Mouse (Mus musculus) naive thymus-derived CD4-positive, alpha-beta T cell, adult 2 months (primary cell): Measurements from ENCODE around the gene Megf8.

ENCODE experiments used
- DNase-seq: peaks from one replicate; pipeline ENCODE4 v3.0.0-alpha.2; 2011; ENCODE audit warnings: low read depth

The Megf8 gene

GRCm38 (mm10) chr7:25279076-25279860 is 37.7 kb upstream of the Megf8 start:
- peak; percentile 95 for DNase-seq

DNA sequence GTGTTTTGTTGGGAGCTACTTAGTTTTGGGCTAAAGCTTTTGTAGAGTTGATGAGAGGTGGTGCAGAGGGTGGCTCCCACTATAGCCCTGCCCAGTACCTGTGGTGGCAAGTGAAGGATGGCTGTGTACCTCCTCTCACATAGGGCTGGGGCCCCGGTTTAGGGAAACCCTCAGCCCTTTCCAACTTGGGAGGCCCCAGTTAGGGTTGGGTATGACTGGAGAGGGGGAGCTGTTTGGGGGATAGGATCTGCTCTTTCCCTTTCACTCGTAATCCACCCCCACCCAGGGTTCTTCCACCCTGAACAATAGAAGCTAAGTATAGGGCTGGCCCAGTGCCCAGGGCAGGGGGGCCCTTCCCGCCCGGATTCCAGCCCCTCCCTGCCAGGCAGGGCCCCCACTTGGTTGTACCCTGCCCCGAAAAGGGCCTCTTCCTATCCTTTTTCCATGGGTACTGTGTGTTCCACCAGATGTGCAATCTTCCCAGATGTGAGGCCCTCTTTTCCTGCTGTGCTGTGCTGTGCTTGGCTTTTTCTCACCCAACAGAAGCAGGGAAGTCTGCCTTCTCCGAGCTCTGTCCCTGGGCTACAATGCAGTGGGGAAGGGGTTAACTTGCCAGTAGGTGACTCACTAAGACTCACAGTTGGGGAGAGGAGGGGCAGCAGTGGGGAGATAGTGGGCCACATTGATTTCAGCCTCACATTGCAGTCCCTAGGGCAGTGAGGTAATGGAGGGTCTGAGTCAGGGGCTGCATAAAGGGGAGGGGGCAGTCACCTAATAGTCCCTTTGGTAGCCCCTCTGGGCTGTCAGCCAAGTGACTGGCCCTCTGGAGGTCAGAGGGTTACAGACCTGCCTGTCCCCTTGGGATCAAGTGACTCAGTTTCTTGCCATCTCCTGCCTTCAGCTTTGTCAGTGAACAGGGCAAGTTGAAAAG is 36.8 kb upstream of the Megf8 start:
- DNase-seq, result no peak

DNA sequence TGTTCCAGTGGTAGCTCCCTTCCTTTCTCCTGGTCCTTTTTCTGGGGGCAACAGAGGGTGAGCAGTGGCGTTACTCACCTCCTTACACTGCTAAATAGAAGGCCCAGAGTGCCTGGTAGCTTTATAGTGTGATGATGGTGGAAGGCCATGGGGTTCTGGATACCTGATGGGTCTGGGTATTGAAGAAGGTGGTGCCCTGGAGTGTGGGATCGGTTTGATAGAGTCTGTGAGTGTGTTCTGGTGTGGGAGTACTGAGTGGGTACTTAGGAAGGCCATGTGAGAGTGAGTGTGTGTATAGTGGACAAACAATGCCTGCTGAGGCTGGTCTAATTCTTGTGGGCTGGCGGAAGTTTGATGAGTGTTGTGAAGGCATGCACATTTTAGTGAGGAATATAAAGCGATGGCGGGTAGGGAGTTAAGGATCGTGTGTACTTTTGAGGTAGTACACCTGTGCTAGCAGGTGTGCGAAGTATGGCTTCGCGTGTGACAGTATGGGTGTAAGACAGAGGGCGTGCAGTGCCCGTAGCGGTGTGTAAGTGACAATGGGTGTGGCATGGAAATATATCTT is 35.7 kb upstream of the Megf8 start:
- no peak for DNase-seq

DNA sequence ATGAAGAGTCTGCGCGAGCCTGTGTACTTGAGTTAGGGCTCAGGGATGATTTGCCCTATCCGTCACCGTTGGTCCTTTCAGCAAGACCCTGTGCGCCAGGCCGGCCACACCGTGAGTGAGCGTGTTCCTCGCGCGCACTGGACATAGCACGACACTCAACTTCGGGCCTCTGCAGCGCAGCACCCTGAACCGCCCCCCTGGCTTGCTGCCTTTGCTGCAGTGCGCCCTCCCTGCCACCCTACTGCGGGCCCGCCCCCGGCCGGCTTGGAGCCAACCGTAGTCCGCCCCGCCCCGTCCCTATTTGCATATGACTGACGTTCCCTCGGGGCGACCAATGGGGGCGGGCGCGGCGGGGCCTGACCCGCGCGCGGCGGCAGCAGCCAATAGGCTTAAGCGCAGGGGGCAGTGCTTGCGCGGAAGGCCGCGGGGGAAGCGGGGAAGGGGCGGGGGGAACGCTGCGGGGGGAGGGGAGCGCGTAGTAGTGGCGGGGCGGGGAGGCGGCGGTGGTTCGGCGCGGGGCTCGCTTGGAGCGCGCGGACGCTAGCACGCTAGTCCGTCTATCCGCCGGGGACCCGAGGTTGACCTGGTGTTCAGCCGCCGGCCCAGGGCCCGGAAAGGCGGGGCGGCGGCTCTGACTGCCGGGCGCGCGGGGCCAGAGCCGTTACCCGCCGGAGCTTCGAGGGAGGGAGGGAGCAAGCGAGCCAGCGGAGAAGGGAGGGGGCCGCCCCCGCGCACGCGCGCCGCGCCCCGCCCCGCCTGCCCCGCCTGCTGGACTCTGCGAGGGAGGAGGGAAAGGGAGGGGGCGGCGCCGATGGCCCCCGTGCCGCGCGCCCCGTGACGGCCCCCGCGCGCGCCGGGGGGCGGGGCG is 35.0 kb upstream of the Megf8 start:
- peak; percentile 98 for DNase-seq

DNA sequence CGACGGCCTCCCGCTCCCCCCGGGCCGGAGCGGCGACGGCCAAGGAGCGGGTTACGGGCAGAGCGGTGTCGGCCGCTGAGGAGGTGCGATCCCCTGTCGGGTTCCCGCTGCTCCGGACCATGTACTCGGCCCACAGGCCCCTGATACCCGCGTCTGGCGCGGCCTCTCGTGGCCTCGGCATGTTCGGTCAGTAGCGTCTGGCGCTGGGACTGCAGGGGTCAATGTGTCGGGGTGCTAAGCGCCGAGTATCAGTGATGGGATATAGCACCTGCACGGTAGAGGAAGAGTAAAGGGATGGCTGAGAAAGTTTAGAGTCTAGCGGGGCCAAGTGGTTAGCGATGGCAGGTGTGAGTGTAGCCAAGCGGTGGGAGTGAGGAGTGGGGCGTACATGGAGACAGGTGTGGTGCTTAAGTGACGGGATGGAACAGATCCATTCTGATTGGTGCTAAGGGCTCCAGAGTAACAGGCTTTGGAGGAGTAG is 34.2 kb upstream of the Megf8 start:
- peak; percentile 64 for DNase-seq

DNA sequence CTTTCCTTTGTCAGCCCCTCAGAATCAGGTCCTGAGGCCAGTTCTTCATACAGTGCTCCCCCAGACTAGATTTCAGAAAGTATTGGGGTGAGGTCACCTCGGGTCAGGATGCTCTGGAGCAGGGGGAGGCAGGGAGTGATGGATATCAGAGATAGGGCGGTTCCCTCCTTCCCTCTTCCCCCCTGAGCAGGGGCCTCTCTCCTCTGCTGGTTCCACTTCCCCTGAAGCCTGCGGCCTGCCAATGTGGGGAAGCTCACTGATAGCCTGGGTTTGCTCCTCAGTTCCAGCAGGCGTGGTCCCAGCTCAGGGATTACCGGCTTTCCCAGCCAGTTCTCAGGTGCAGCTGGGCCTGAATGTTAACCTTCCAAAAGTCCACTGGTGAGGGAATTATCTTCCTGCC is 33.3 kb upstream of the Megf8 start:
- DNase-seq, result no peak

- no peak for DNase-seq
Observed at GRCm38 (mm10) chr7:25284171-25284570, 32.8 kb upstream of the Megf8 start.

GRCm38 (mm10) chr7:25284766-25285165 is 32.2 kb upstream of the Megf8 start:
- no peak for DNase-seq

DNA sequence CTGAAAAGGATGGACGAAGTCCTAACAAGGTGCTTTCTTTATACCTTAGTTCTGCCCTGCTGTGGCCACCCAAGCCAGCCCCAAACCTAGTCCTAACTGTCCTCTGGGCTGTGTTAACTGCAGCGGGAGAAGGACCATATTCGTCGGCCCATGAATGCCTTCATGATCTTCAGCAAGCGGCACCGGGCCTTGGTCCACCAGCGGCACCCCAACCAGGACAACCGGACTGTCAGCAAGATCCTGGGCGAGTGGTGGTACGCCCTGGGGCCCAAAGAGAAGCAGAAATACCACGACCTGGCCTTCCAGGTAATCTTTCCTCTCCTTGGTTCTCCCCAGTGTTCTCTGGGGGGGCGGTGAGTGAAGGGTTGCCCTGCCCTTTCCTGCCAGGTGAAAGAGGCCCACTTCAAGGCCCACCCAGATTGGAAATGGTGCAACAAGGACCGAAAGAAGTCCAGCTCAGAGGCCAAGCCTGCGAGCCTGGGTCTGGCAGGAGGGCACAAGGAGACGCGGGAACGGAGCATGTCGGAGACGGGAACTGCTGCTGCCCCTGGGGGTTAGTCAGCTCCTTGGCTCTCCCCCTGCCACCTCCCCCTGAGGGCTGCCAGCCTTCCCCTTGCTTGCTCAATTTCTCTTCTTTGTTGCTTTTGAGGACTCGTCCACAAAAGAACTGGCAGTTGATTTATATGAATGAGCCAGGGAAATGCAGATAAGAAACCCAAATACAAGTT is 31.3 kb upstream of the Megf8 start:
- DNase-seq, result no peak

DNA sequence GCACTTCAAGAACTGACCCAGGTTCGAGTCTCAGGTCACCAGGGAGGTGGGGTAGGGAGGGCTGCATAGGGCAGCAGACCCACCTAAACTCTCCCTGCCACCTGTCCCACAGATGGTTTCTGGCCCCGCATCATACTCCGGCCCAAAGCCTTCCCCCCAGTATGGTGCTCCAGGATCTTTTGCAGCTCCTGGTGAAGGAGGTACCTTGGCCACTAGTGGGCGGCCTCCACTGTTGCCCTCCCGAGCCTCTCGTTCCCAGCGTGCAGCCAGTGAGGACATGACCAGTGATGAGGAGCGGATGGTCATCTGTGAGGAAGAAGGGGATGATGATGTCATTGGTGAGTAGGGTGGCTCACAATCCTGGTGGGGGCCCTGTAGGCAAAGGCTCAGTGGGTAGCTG is 30.0 kb upstream of the Megf8 start:
- DNase-seq, result no peak

GRCm38 (mm10) chr7:25288011-25288410 is 29.0 kb upstream of the Megf8 start:
- DNase-seq, result no peak

- DNase-seq, result no peak
Observed at GRCm38 (mm10) chr7:25288721-25289120, 28.2 kb upstream of the Megf8 start.

GRCm38 (mm10) chr7:25289925-25290324 is 27.0 kb upstream of the Megf8 start:
- no peak for DNase-seq

GRCm38 (mm10) chr7:25290463-25290862 is 26.5 kb upstream of the Megf8 start:
- no peak for DNase-seq

DNA sequence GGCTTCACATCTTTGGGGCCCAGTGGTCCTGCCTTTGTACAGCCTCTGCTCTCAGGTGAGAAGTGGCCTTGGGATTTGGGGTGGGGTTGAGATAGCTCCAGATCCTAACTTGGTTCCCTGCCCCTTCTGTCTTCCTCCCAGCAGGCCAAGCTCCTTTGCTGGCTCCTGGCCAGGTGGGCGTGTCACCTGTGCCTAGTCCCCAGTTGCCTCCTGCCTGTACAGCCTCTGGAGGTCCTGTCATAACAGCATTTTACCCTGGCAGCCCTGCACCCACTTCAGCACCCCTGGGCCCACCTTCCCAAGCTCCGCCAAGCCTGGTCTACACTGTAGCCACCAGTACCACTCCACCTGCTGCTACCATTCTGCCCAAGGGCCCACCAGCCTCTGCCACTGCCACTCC is 26.1 kb upstream of the Megf8 start:
- DNase-seq, result no peak

- no peak for DNase-seq
Observed at GRCm38 (mm10) chr7:25292107-25292506, 24.9 kb upstream of the Megf8 start.

- no peak for DNase-seq
Observed at GRCm38 (mm10) chr7:25293191-25293739, 23.7 kb upstream of the Megf8 start.

- no peak for DNase-seq
Observed at GRCm38 (mm10) chr7:25294495-25294894, 22.5 kb upstream of the Megf8 start.

- DNase-seq, result no peak
Observed at GRCm38 (mm10) chr7:25294960-25295722, 21.8 kb upstream of the Megf8 start.

- DNase-seq, result peak; percentile 60
Observed at GRCm38 (mm10) chr7:25296945-25297453, 20.0 kb upstream of the Megf8 start.
